8 mouse cellular contexts compared by ENCODE assay signal in genomic region chr1:60565931-60566630, GRCm38 (mm10). TPM values are rescaled to one million over a fixed set of nuclear protein-coding genes. Genes with fewer than 3 reads are reported as not detected.
DNase-seq lines count a peak whose midpoint lies in the region; ATAC-seq and TF ChIP-seq lines count a peak whose summit lies in the region.

No protein-coding gene starts in this region.

- TF ChIP-seq EP300 in liver, postnatal 0 days (IDR thresholded peaks at IDR 0.05; ENCODE audit: low read depth): no peak

- 1% methylated on average over 49 of the region's 56 CpGs for WGBS in liver, postnatal 0 days (ENCODE audit: insufficient replicate concordance)
- under 1% methylated on average over 55 of the region's 56 CpGs for WGBS in neural tube, embryonic 15.5 days

- H3K27ac ChIP-seq in liver, postnatal 0 days (ENCODE audit: low read depth): peak overlapping the region; percentile 91
- H3K27ac ChIP-seq in neural tube, embryonic 15.5 days (replicated peaks): peak overlapping the region; percentile 99

- no peak for TF ChIP-seq POLR2A in brain, embryonic 14.5 days (IDR thresholded peaks at IDR 0.05; ENCODE audit: borderline replicate concordance, extremely low read depth, insufficient read depth, insufficient read length, poor library complexity, severe bottlenecking)

- ATAC-seq in liver, postnatal 0 days: peak; percentile 15
- ATAC-seq in neural tube, embryonic 15.5 days (ENCODE audit: low FRiP score): peak; percentile 77
- ATAC-seq in erythroid progenitor cell, adult 5-6 weeks (replicated peaks; ENCODE audit: low FRiP score, poor library complexity, severe bottlenecking): no peak

- H3K4me2 ChIP-seq in liver, postnatal 0 days (ENCODE audit: low read depth, low read length): peak overlapping the region; percentile 76
- peak overlapping the region; percentile 75 for H3K4me2 ChIP-seq in neural tube, embryonic 15.5 days

- TF ChIP-seq CTCF in brain, embryonic 14.5 days (IDR thresholded peaks at IDR 0.05; ENCODE audit: borderline replicate concordance, extremely low read depth, insufficient read depth, insufficient read length): no peak
- no peak for TF ChIP-seq CTCF in liver, postnatal 0 days (IDR thresholded peaks at IDR 0.05; ENCODE audit: low read depth)

- peak overlapping the region; percentile 83 for H3K4me3 ChIP-seq in liver, postnatal 0 days (ENCODE audit: low read depth, low read length)
- H3K4me3 ChIP-seq in neural tube, embryonic 15.5 days (replicated peaks): peak overlapping the region; percentile 99

- H3K9me3 ChIP-seq in liver, postnatal 0 days (ENCODE audit: low read length): peaks cover 4% of the 10 kb centered on the region
- H3K9me3 ChIP-seq in neural tube, embryonic 15.5 days (replicated peaks): no peaks in the 10 kb centered on the region

- peak; percentile 8 to 22 for DNase-seq in spleen, adult 18-20 months
- no peak for DNase-seq in spleen, adult 12 weeks (ENCODE audit: low spot score)
- peak; percentile 76 for DNase-seq in brain, embryonic 14.5 days (ENCODE audit: low read depth)
- peak; percentile 50 to 54 for DNase-seq in frontal cortex, postnatal 36 days (ENCODE audit: low spot score in 2 of 2)
- peak; percentile 23 to 60 for DNase-seq in kidney, postnatal 36 days
- no peak for DNase-seq in liver, postnatal 0 days

- peaks cover 12% of the 10 kb centered on the region; the same call in 1 of the 2 replicates for H3K27me3 ChIP-seq in liver, postnatal 0 days (ENCODE audit: insufficient read depth, low read length)
- no peaks in the 10 kb centered on the region for H3K27me3 ChIP-seq in neural tube, embryonic 15.5 days (replicated peaks)

- peak overlapping the region; percentile 95 for H3K9ac ChIP-seq in liver, postnatal 0 days (replicated peaks)
- H3K9ac ChIP-seq in neural tube, embryonic 15.5 days (replicated peaks): peak overlapping the region; percentile 100

- H3K4me1 ChIP-seq in liver, postnatal 0 days (ENCODE audit: insufficient read depth): no peaks in the 10 kb centered on the region; the same call in none of the 2 replicates
- H3K4me1 ChIP-seq in neural tube, embryonic 15.5 days: peaks cover 12% of the 10 kb centered on the region

- peaks cover 12% of the 10 kb centered on the region; the same call in 1 of the 2 replicates for H3K36me3 ChIP-seq in liver, postnatal 0 days (replicated peaks; ENCODE audit: insufficient read depth, low read length)
- H3K36me3 ChIP-seq in neural tube, embryonic 15.5 days: peaks cover 5% of the 10 kb centered on the region; the same call in 1 of the 2 replicates

RNA-seq across cellular contexts. Expression of gene Raph1, which starts 0.8 kb away (rescaled TPM):
- 20.7 and 34.2 TPM in 2 replicates for polyA plus RNA-seq in brain, embryonic 14.5 days (2012; rRNA removed)
- polyA plus RNA-seq in liver, postnatal 0 days (2015; fragmentation: Nextera tagmentation; extraction: Ambion mirVana): 14.6 and 16.9 TPM in 2 replicates
- polyA plus RNA-seq in neural tube, embryonic 15.5 days (2015; fragmentation: Nextera tagmentation; extraction: Ambion mirVana): 23.2 and 27.8 TPM in 2 replicates
- 0.36 and 4.2 TPM in 2 replicates for total RNA-seq in erythroid progenitor cell, adult 5-6 weeks (2015; ENCODE audit: low replicate concordance)
- 0.91 and 1.2 TPM in 2 replicates for total RNA-seq in erythroid progenitor cell, adult 5-6 weeks (2017; ENCODE audit: low replicate concordance)

Comparison
In these comparisons a context has a peak if more than half of its experiments do, and no peak if none do; other contexts are left out.
1. DNase-seq: peak in spleen, adult 18-20 months (2 of 2), brain, embryonic 14.5 days (single experiment), frontal cortex, postnatal 36 days (2 of 2) and kidney, postnatal 36 days (2 of 2); none in spleen, adult 12 weeks (single experiment) and liver, postnatal 0 days (single experiment).